Mouse (Mus musculus): ENCODE measurements at regions not wholly inside any gene's neighbourhood (a gene's known extent, or its start where the extent isn't known, plus 50 kb on each side); places are given as distances from the start of the nearest gene placed in this dataset.
A peak's percentile ranks its signal among the peaks of the same experiment; 100 is the strongest.

DNA sequence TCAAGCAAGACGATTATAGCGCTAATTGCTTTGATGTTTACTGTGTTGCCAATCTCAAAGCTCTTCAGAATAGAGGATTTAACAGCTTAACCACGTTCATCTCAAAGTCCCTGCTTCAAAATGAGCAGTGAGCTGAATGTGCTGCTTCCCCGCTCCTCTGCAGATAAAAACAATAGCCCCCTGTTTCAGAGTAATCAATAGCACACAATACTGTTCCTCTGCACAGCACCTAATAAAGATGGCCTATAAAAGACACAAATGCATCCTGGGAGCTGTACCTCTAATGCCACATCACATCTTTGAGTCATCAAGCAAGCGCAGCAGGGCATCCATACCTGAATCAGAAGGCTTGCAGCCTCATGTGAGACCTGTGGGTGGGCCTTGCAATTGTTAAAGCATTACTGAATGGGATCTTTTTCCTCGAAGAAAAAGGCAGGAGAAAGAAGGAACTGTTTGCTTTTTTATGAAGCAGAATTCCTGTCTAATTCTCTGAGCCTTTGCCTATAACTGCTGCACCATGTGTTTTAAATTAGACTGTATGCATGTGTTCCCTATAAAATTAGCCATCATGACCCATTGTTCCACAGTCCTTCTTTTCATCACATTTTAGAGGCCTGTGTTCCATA lies 648.5 kb upstream of the Cited2 start:
- Histone ChIP-seq H3K4me1 (ENCODE audit: control insufficient read depth, insufficient read depth, low read length) (no peaks in the 10 kb centered on the region), H3K27ac (replicated peaks; ENCODE audit: low read depth, low read length) (0 out of 2 replicates have a peak overlapping the region, but pooled peaks have one; percentile 36), H3K27me3 (ENCODE audit: control insufficient read depth, insufficient read depth, low read length) (no peaks in the 10 kb centered on the region), H3K36me3 (replicated peaks; ENCODE audit: control insufficient read depth, insufficient read depth, low read depth, low read length) (no peaks in the 10 kb centered on the region), H3K4me2 (ENCODE audit: low read depth, low read length) (no peak overlapping the region), H3K9ac (replicated peaks; ENCODE audit: low read length) (no peak overlapping the region), H3K9me3 (replicated peaks; ENCODE audit: control insufficient read depth, low read length) (no peaks in the 10 kb centered on the region), H3K4me3 (ENCODE audit: low read depth, low read length) (no peak overlapping the region)
- 24% methylated on average over 6 of the region's 6 CpGs for WGBS
- DNase-seq (ENCODE audit: low spot score) (peak; percentile 84), ATAC-seq (replicated peaks; ENCODE audit: insufficient number of reproducible peaks, low FRiP score, low TSS enrichment, low read depth) (peak; percentile 84; the same call in 1 of the 2 replicates)

DNA sequence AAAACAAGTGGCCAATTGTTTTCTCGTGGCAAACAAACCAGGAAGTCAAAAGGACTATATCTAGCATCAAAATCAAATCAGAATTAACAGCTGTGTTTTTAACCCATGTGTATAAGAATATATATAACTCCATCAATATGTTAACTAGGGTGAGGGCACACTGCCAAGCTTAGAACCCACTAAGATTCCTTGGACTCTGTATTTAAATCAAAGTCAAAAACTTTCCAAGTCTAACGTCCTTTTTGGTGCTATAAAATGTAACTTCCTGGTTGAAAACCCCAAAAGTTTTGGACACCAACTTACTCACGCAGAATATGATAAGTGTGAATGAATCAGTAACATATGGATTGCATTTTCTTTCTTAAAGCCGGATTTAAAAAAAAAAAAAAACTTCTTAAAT lies 647.9 kb upstream of the Cited2 start:
- no peak for ATAC-seq (replicated peaks; ENCODE audit: insufficient number of reproducible peaks, low FRiP score, low TSS enrichment, low read depth)
- Histone ChIP-seq H3K36me3 (replicated peaks; ENCODE audit: control insufficient read depth, insufficient read depth, low read depth, low read length) (no peaks in the 10 kb centered on the region), H3K4me2 (ENCODE audit: low read depth, low read length) (no peak overlapping the region), H3K27ac (replicated peaks; ENCODE audit: low read depth, low read length) (no peak overlapping the region), H3K4me3 (ENCODE audit: low read depth, low read length) (no peak overlapping the region), H3K4me1 (ENCODE audit: control insufficient read depth, insufficient read depth, low read length) (no peaks in the 10 kb centered on the region), H3K9me3 (replicated peaks; ENCODE audit: control insufficient read depth, low read length) (no peaks in the 10 kb centered on the region), H3K27me3 (ENCODE audit: control insufficient read depth, insufficient read depth, low read length) (no peaks in the 10 kb centered on the region), H3K9ac (replicated peaks; ENCODE audit: low read length) (no peak overlapping the region)
- 24% methylated on average over 4 of the region's 4 CpGs for WGBS
- DNase-seq (ENCODE audit: low spot score) = peak; percentile 40

- H3K27ac ChIP-seq (replicated peaks; ENCODE audit: low read depth, low read length) = no peak overlapping the region
- H3K9ac ChIP-seq (replicated peaks; ENCODE audit: low read length) = no peak overlapping the region
- ATAC-seq (replicated peaks; ENCODE audit: insufficient number of reproducible peaks, low FRiP score, low TSS enrichment, low read depth) = no peak
- no peak overlapping the region for H3K4me2 ChIP-seq (ENCODE audit: low read depth, low read length)
- H3K9me3 ChIP-seq (replicated peaks; ENCODE audit: control insufficient read depth, low read length) = no peaks in the 10 kb centered on the region
- no peak overlapping the region for H3K4me3 ChIP-seq (ENCODE audit: low read depth, low read length)
- H3K4me1 ChIP-seq (ENCODE audit: control insufficient read depth, insufficient read depth, low read length) = no peaks in the 10 kb centered on the region
- 19% methylated on average over 2 of the region's 2 CpGs for WGBS
- H3K36me3 ChIP-seq (replicated peaks; ENCODE audit: control insufficient read depth, insufficient read depth, low read depth, low read length) = no peaks in the 10 kb centered on the region
- peak; percentile 37 for DNase-seq (ENCODE audit: low spot score)
- no peaks in the 10 kb centered on the region for H3K27me3 ChIP-seq (ENCODE audit: control insufficient read depth, insufficient read depth, low read length)
These were observed 647.4 kb upstream of the Cited2 start for GRCm38 (mm10) chr10:17075576-17075975.

DNA sequence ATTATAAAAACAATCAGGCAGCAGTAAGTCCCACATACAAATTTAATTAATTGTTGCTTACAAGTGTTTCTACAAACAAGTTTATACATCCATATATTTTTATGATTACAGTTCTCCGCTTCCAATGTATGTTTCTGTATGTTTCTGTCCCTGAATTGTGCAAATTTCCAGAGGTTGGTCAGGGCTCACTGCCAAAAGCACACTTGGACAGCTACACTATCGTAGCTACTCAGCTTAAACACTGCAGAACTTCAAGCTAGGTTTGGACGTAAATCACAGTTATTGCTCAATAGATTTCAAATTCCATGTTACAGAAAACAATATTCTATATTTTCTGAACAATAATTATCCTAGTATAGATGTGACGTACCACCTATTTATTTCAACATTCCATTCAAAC lies 646.8 kb upstream of the Cited2 start:
- H3K9me3 ChIP-seq (replicated peaks; ENCODE audit: control insufficient read depth, low read length) = no peaks in the 10 kb centered on the region
- no peak overlapping the region for H3K4me2 ChIP-seq (ENCODE audit: low read depth, low read length)
- no peaks in the 10 kb centered on the region for H3K4me1 ChIP-seq (ENCODE audit: control insufficient read depth, insufficient read depth, low read length)
- no peaks in the 10 kb centered on the region for H3K27me3 ChIP-seq (ENCODE audit: control insufficient read depth, insufficient read depth, low read length)
- no peaks in the 10 kb centered on the region for H3K36me3 ChIP-seq (replicated peaks; ENCODE audit: control insufficient read depth, insufficient read depth, low read depth, low read length)
- no peak overlapping the region for H3K27ac ChIP-seq (replicated peaks; ENCODE audit: low read depth, low read length)
- 68% methylated on average over 4 of the region's 4 CpGs for WGBS
- DNase-seq (ENCODE audit: low spot score) (no peak), ATAC-seq (replicated peaks; ENCODE audit: insufficient number of reproducible peaks, low FRiP score, low TSS enrichment, low read depth) (no peak)
- no peak overlapping the region for H3K4me3 ChIP-seq (ENCODE audit: low read depth, low read length)
- no peak overlapping the region for H3K9ac ChIP-seq (replicated peaks; ENCODE audit: low read length)

- 69% methylated on average over 2 of the region's 2 CpGs for WGBS
- H3K4me2 ChIP-seq (ENCODE audit: low read depth, low read length) = no peak overlapping the region
- no peaks in the 10 kb centered on the region for H3K4me1 ChIP-seq (ENCODE audit: control insufficient read depth, insufficient read depth, low read length)
- H3K36me3 ChIP-seq (replicated peaks; ENCODE audit: control insufficient read depth, insufficient read depth, low read depth, low read length) = no peaks in the 10 kb centered on the region
- H3K9me3 ChIP-seq (replicated peaks; ENCODE audit: control insufficient read depth, low read length) = no peaks in the 10 kb centered on the region
- no peaks in the 10 kb centered on the region for H3K27me3 ChIP-seq (ENCODE audit: control insufficient read depth, insufficient read depth, low read length)
- no peak overlapping the region for H3K27ac ChIP-seq (replicated peaks; ENCODE audit: low read depth, low read length)
- H3K9ac ChIP-seq (replicated peaks; ENCODE audit: low read length) = no peak overlapping the region
- H3K4me3 ChIP-seq (ENCODE audit: low read depth, low read length) = no peak overlapping the region
- ATAC-seq (replicated peaks; ENCODE audit: insufficient number of reproducible peaks, low FRiP score, low TSS enrichment, low read depth) = no peak
- no peak for DNase-seq (ENCODE audit: low spot score)
These were observed 645.4 kb upstream of the Cited2 start for GRCm38 (mm10) chr10:17077580-17077979.

GRCm38 (mm10) chr10:17080818-17081217 lies 642.2 kb upstream of the Cited2 start:
- DNase-seq (ENCODE audit: low spot score) = no peak
- Histone ChIP-seq H3K27me3 (ENCODE audit: control insufficient read depth, insufficient read depth, low read length) (no peaks in the 10 kb centered on the region), H3K27ac (replicated peaks; ENCODE audit: low read depth, low read length) (no peak overlapping the region), H3K9me3 (replicated peaks; ENCODE audit: control insufficient read depth, low read length) (no peaks in the 10 kb centered on the region), H3K4me1 (ENCODE audit: control insufficient read depth, insufficient read depth, low read length) (no peaks in the 10 kb centered on the region), H3K9ac (replicated peaks; ENCODE audit: low read length) (no peak overlapping the region), H3K36me3 (replicated peaks; ENCODE audit: control insufficient read depth, insufficient read depth, low read depth, low read length) (no peaks in the 10 kb centered on the region), H3K4me3 (ENCODE audit: low read depth, low read length) (no peak overlapping the region), H3K4me2 (ENCODE audit: low read depth, low read length) (no peak overlapping the region)
- ATAC-seq (replicated peaks; ENCODE audit: insufficient number of reproducible peaks, low FRiP score, low TSS enrichment, low read depth) = no peak
- WGBS = 75% methylated on average over 5 of the region's 5 CpGs

- Histone ChIP-seq H3K36me3 (replicated peaks; ENCODE audit: control insufficient read depth, insufficient read depth, low read depth, low read length) (no peaks in the 10 kb centered on the region), H3K27ac (replicated peaks; ENCODE audit: low read depth, low read length) (no peak overlapping the region), H3K4me2 (ENCODE audit: low read depth, low read length) (no peak overlapping the region), H3K4me3 (ENCODE audit: low read depth, low read length) (no peak overlapping the region), H3K4me1 (ENCODE audit: control insufficient read depth, insufficient read depth, low read length) (no peaks in the 10 kb centered on the region), H3K27me3 (ENCODE audit: control insufficient read depth, insufficient read depth, low read length) (no peaks in the 10 kb centered on the region), H3K9ac (replicated peaks; ENCODE audit: low read length) (no peak overlapping the region), H3K9me3 (replicated peaks; ENCODE audit: control insufficient read depth, low read length) (no peaks in the 10 kb centered on the region)
- ATAC-seq (replicated peaks; ENCODE audit: insufficient number of reproducible peaks, low FRiP score, low TSS enrichment, low read depth) (no peak), DNase-seq (ENCODE audit: low spot score) (no peak)
- 82% methylated on average over 4 of the region's 4 CpGs for WGBS
These were observed 640.1 kb upstream of the Cited2 start for GRCm38 (mm10) chr10:17082926-17083325.

DNA sequence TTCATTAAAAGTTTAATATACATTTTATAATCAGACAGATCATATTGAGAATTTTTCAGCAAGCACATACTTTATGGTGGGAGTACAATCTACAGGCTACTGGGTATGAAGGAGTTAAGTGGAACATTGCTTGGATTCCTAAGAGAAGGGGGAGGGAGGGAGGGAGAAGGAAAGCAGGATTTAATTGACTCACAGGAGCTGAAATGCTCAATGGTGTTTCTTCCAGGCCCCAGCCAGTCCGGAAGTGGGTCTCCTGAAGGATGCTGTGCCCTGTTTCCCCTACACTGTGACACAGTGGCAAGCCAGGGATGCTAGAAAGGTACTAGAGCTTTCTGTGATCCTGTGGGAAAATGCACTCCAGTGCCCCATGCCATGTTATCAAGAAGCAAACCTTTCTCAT lies 621.0 kb upstream of the Cited2 start:
- peak overlapping the region; percentile 62; the same call in 1 of the 2 replicates for H3K27ac ChIP-seq (replicated peaks; ENCODE audit: low read depth, low read length)
- 0% methylated on average over 1 of the region's 1 CpGs for WGBS

More for the DNA sequence above, 621.0 kb upstream of the Cited2 start:
- no peaks in the 10 kb centered on the region for H3K36me3 ChIP-seq (replicated peaks; ENCODE audit: control insufficient read depth, insufficient read depth, low read depth, low read length)
- no peaks in the 10 kb centered on the region for H3K4me1 ChIP-seq (ENCODE audit: control insufficient read depth, insufficient read depth, low read length)
- H3K9me3 ChIP-seq (replicated peaks; ENCODE audit: control insufficient read depth, low read length) = no peaks in the 10 kb centered on the region
- DNase-seq (ENCODE audit: low spot score) (peak; percentile 80), ATAC-seq (replicated peaks; ENCODE audit: insufficient number of reproducible peaks, low FRiP score, low TSS enrichment, low read depth) (peak; percentile 56; the same call in 1 of the 2 replicates)
- H3K4me2 ChIP-seq (ENCODE audit: low read depth, low read length) = no peak overlapping the region
- H3K27me3 ChIP-seq (ENCODE audit: control insufficient read depth, insufficient read depth, low read length) = no peaks in the 10 kb centered on the region
- no peak overlapping the region for H3K4me3 ChIP-seq (ENCODE audit: low read depth, low read length)
- 0 out of 2 replicates have a peak overlapping the region, but pooled peaks have one; percentile 32 for H3K9ac ChIP-seq (replicated peaks; ENCODE audit: low read length)

All from embryonic facial prominence, embryonic 11.5 days (tissue).